In the genomic region with DNA sequence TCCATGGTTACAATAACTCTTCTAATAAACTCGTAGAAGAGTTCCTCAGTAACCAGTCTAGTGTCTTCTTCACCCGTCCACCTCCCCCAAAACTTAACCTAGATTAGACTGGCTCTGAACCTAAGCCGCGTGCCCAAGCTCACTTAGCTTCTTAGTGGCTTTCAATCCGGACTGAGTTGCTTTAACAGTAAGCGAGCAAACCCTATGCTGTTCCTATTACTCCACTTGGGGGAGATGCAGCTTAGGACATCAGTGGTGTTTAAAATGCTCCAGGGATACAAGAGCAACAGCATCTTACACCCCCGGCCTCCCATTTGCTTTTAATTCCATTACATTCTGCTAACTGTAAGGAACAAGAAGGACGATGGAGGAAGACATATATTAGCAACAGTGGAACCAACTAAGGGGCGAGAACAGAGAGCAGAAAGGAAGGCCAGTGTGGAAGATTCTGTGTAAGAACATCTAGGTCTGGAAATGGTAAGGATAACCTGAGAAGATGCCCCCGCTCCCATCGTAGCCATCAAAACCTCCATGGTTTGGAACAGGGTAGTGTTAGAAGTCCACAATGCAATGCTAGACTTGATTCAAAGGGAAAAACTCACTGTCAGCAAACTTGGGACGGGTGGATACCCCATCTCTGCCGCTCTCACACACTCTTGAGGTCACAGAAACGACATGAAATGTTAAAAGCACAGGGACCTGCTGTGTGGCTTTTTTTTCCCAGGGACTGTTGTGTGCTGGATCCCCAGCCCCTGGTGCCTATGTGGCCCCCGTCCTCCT, we compare ENCODE assay signal across 9 mouse cellular contexts.
DNase-seq lines count a peak whose midpoint lies in the region; ATAC-seq and TF ChIP-seq lines count a peak whose summit lies in the region.
"Had no signal": no experiment of that assay in that cellular context is flagged by ENCODE, and none has a peak within 500 bp of the region (broad histone marks: within the 10 kb centered on the region; RNA-seq: fewer than 3 reads in every experiment).

No protein-coding gene starts in this region.

- WGBS in lung, embryonic 14.5 days: 68% methylated on average over 15 of the region's 15 CpGs

- H3K27me3 ChIP-seq in lung, embryonic 14.5 days (ENCODE audit: insufficient read depth, low read length): no peaks in the 10 kb centered on the region
- H3K27me3 ChIP-seq: lung, embryonic 15.5 days had no signal

- intact Hi-C loops in heart, postnatal 10 days (cut with DNase I): no loop called here
- intact Hi-C loops in heart, postnatal 25 days (cut with DNase I): no loop called here

- no peak overlapping the region for H3K27ac ChIP-seq in lung, embryonic 14.5 days (ENCODE audit: low read depth)
- H3K27ac ChIP-seq: lung, embryonic 15.5 days had no signal

- peak; percentile 42 to 46 for DNase-seq in heart, postnatal 10 days
- DNase-seq in heart, postnatal 25 days (ENCODE audit: low spot score): no peak
- DNase-seq in lung, embryonic 14.5 days: peak; percentile 77
- no peak for DNase-seq in lung, postnatal 25 days (ENCODE audit: low spot score)
- DNase-seq in NIH3T3 (ENCODE audit: low read depth): peak; percentile 64
- peak; percentile 44 for DNase-seq in kidney, postnatal 14 days
- DNase-seq in adrenal gland, adult 18-20 months (ENCODE audit: low spot score in 2 of 2): no peak
- no peak for DNase-seq in urinary bladder, postnatal 4 days (ENCODE audit: low spot score in 2 of 2)

- no peak for ATAC-seq in lung, embryonic 14.5 days (ENCODE audit: insufficient read depth)

- H3K4me1 ChIP-seq in lung, embryonic 14.5 days (ENCODE audit: insufficient read depth): peaks cover 16% of the 10 kb centered on the region

- H3K9me3 ChIP-seq in lung, embryonic 14.5 days (ENCODE audit: low read depth, low read length): no peaks in the 10 kb centered on the region
- H3K9me3 ChIP-seq: lung, embryonic 15.5 days had no signal

- TF ChIP-seq CTCF in lung, embryonic 14.5 days (IDR thresholded peaks at IDR 0.05; ENCODE audit: low read depth): peak; percentile 64

- no peak overlapping the region for H3K4me2 ChIP-seq in lung, embryonic 14.5 days
- H3K4me2 ChIP-seq: lung, embryonic 15.5 days had no signal

- H3K4me3 ChIP-seq in lung, embryonic 14.5 days (ENCODE audit: low read depth, low read length): no peak overlapping the region
- H3K4me3 ChIP-seq: lung, embryonic 15.5 days had no signal

- no peak overlapping the region for H3K9ac ChIP-seq in lung, embryonic 14.5 days
- H3K9ac ChIP-seq: lung, embryonic 15.5 days had no signal

- H3K36me3 ChIP-seq in lung, embryonic 14.5 days (ENCODE audit: insufficient read depth): no peaks in the 10 kb centered on the region
- H3K36me3 ChIP-seq: lung, embryonic 15.5 days had no signal

Comparison
In these comparisons a context has a peak if more than half of its experiments do, and no peak if none do; other contexts are left out.
1. DNase-seq: peak in heart, postnatal 10 days (2 of 2), lung, embryonic 14.5 days (single experiment), NIH3T3 (single experiment) and kidney, postnatal 14 days (single experiment); none in heart, postnatal 25 days (single experiment), lung, postnatal 25 days (single experiment), adrenal gland, adult 18-20 months (0 of 2) and urinary bladder, postnatal 4 days (0 of 2).